Mouse (Mus musculus) heart, embryonic 11.5 days (tissue): ENCODE measurements around the gene Nudt4. TPM values are rescaled to one million over a fixed set of nuclear protein-coding genes. Genes with fewer than 3 reads are reported as not detected.

Source experiments
- ATAC-seq: fragments of 200-750 bp; cut with Nextera tagmentation; replicated peaks from 2 replicates; pipeline ENCODE4 v1.8.0; 2017; ENCODE audit warnings: moderate library complexity; ENCODE audit not compliant: insufficient number of reproducible peaks, low FRiP score, low TSS enrichment
- H3K27ac ChIP-seq: fragments of 300-500 bp; sonication (generic); 2 replicates; pipeline ENCODE4 v1.5.1; 2014; ENCODE audit warnings: mild to moderate bottlenecking, low read depth, low read length
- H3K27me3 ChIP-seq: fragments of 300-500 bp; sonication (generic); 2 replicates; pipeline ENCODE4 v1.6.1; 2014; ENCODE audit warnings: mild to moderate bottlenecking, low read length, mixed read lengths; ENCODE audit not compliant: control insufficient read depth, insufficient read depth
- H3K36me3 ChIP-seq: fragments of 300-500 bp; sonication (generic); 2 replicates; pipeline ENCODE4 v1.6.1; 2014; ENCODE audit warnings: mild to moderate bottlenecking, low read length, moderate library complexity, mixed read lengths; ENCODE audit not compliant: control insufficient read depth, insufficient read depth
- H3K4me1 ChIP-seq: fragments of 300-500 bp; sonication (generic); 2 replicates; pipeline ENCODE4 v1.6.1; 2014; ENCODE audit warnings: low read length; ENCODE audit not compliant: control insufficient read depth, insufficient read depth
- H3K4me2 ChIP-seq: fragments of 300-500 bp; sonication (generic); 2 replicates; pipeline ENCODE4 v1.6.1; 2014; ENCODE audit warnings: mild to moderate bottlenecking, moderate library complexity
- H3K4me3 ChIP-seq: fragments of 300-500 bp; sonication (generic); 2 replicates; pipeline ENCODE4 v1.5.1; 2014; ENCODE audit warnings: low read depth, low read length
- H3K9ac ChIP-seq: fragments of 300-500 bp; sonication (generic); 2 replicates; pipeline ENCODE4 v1.6.1; 2014; ENCODE audit warnings: mild to moderate bottlenecking, low read depth, low read length, moderate library complexity
- H3K9me3 ChIP-seq: fragments of 300-500 bp; sonication (generic); replicated peaks from 2 replicates; pipeline ENCODE4 v1.6.1; 2016; ENCODE audit warnings: low read length; ENCODE audit not compliant: control insufficient read depth
- WGBS: fragments of 180-500 bp; shearing (Covaris S2); extraction: QIAGEN DNeasy Blood & Tissue Kit; methylation state at CpG from one replicate; pipeline ENCODE4 v1.1.7; 2014; ENCODE audit not compliant: insufficient replicate concordance; 5-methylcytosine and 5-hydroxymethylcytosine counted together
- polyA plus RNA-seq: library from polyadenylated mRNA; unstranded; fragments of >200 nt; fragmentation: Nextera tagmentation; extraction: Ambion mirVana; gene quantifications from 2 replicates; pipeline ENCODE4 v1.2.1, GENCODE M21; 2014

The Nudt4 gene
- polyA plus RNA-seq, result 134 and 147 TPM in 2 replicates

DNA sequence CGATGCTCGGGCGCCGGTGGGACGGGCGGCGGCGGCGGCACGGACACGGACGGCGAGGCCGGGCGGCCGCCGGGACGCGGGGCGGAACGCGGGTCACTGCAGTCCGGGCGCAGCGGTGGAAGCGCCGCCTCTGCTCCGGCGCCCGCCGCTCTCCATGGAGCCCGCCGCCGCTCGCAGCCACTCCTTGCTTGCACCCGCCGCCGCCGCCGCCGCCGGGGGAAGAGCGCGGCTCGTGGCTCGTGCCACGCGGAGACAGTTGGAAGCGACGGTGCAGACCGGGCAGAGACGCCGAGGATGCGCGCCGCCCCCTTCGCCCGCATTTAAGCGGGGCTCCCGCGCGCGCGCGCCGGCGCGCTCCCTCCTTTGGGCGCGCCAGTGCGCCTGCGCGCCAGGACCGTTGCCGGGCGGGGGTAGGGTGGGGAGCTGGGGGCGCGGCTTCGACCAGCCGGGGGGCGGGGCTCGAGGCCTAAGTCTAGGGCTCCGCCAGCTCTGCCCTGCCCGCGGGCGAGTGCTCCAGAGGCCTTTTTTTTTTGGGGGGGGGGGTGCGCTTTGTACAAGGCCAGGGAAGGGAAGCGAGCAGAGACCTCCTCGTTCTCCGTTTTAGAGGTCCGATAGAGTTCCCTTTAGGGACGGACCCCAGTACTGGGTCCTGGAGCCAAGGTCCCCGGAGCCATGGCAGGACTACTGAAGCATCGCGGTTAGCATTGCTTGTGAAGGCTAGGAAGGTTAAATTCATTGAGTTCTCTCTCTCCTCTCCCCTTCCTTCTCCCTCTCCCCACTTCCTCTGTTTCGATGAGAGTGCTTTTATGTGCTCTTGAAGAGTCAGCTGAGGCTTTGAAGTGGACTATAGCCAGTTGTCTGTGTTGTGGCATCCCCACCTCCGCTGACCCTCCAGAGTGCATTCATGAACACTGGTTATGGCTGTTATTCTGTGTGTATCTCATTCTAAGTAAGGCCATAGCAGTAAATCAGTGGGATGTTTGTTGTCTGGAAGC, at the start of gene Nudt4:
Nudt4 (minus strand) TSS at position 296 of the 995 bp plus-strand sequence.
- H3K4me2 ChIP-seq, result peak within 1 kb of the TSS; percentile 85
- WGBS, result under 1% methylated on average over 72 of the region's 97 CpGs
- peak within 1 kb of the TSS; percentile 86 for H3K27ac ChIP-seq
- peak within 1 kb of the TSS; percentile 94 for H3K4me3 ChIP-seq
- no peaks in the 10 kb centered on the region for H3K9me3 ChIP-seq
- no peaks in the 10 kb centered on the region for H3K36me3 ChIP-seq
- peak; percentile 93 for ATAC-seq
- peak within 1 kb of the TSS; percentile 85 for H3K9ac ChIP-seq
- no peaks in the 10 kb centered on the region for H3K27me3 ChIP-seq
- H3K4me1 ChIP-seq, result peaks cover 20% of the 10 kb centered on the region

DNA sequence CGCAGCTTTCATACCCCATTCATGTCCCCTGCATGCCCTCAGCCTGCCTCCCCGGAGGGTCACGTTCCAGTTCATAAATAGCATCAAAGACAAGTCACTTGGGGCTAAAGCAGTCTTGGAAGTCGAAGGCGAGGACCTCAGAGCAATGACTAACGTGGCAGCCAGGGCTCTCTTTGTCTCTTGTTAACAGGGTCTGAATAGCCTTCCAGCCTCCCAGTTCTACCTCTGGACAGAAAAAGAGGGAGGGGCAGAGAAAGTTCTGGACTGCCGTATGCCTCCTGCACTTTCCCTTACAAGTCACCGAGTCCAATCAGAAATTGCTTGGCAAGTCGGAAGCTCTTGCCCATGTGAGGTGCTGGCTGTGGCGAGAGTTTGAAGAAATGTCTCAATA, 47.4 kb upstream of the Nudt4 start:
- peak overlapping the region; percentile 45 for H3K4me2 ChIP-seq
- no peaks in the 10 kb centered on the region for H3K9me3 ChIP-seq
- peak overlapping the region; percentile 29 for H3K27ac ChIP-seq
- no peaks in the 10 kb centered on the region for H3K36me3 ChIP-seq
- H3K9ac ChIP-seq, result no peak overlapping the region
- ATAC-seq, result no peak
- no peaks in the 10 kb centered on the region for H3K27me3 ChIP-seq
- H3K4me1 ChIP-seq, result peaks cover 13% of the 10 kb centered on the region
- whole genome bisulfite sequencing, result 44% methylated on average over 10 of the region's 10 CpGs
- no peak overlapping the region for H3K4me3 ChIP-seq

DNA sequence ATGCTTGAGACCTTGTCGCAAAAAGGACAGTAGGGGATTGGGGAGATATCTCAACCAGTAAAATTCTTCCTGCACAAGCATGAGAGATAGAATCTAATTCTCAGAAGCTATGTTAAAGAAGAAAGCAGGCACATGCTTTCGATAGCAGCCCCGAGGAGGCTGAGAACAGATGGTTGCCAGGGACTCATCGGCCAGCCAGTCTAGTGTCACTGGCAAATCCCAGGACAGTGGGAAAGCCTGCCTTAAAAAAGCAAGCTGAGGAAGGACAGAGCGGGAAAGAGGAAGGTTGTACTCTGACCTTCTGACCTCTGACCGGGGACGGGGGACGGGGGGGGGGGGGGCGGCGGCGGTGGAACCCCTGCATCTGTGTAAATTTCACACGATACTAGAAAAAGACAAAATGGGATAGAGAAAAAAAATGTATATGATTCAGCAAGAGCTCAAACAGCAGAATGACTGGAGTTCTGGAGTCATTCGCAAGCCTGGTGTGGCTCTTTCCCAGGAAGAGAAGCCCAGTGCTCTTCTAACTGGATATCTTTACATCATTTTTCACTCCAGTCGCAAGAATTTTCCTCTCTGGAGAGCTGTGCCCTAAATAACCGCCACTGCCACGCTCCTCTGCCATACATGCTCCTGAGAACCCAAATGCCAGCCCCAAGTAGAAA, 46.9 kb upstream of the Nudt4 start:
- Histone ChIP-seq H3K9me3 (no peaks in the 10 kb centered on the region), H3K36me3 (no peaks in the 10 kb centered on the region), H3K9ac (no peak overlapping the region), H3K4me1 (peaks cover 13% of the 10 kb centered on the region), H3K4me2 (peak overlapping the region; percentile 45), H3K4me3 (no peak overlapping the region), H3K27ac (peak overlapping the region; percentile 29), H3K27me3 (no peaks in the 10 kb centered on the region)
- WGBS, result 39% methylated on average over 16 of the region's 16 CpGs
- ATAC-seq, result no peak

DNA sequence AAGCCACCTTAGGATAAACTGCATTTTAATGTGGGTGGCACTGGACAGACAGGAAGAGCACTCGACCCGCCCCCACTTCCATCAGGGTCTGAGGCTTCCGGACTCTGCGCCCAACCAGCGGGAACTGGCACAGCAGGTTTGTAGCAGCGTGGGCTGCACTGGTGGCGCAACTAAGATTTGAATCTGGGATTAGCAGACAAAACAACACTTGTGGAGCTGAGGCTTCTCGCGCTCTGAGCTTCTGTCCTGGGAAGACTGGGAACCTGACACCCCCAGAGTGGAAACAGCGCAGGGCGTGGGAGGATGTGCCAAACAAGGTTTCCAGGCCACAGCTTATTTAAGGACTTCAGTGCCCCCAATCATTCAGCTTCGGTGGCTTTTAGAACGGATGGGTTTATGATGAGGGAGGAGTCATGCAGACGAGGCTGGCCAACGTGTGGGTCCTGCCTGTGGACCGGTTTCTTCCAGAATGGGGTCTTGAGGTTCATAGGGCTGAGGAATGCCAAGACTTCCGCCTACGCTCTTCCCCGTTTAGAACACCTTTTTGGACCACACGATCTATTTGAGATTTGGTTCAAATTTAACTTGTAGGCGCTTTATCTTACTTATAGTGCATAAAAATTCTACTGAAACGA, 41.1 kb upstream of the Nudt4 start:
- no peak overlapping the region for H3K4me3 ChIP-seq
- no peak overlapping the region for H3K27ac ChIP-seq
- H3K36me3 ChIP-seq, result no peaks in the 10 kb centered on the region
- peak overlapping the region; percentile 43; the same call in 1 of the 2 replicates for H3K9ac ChIP-seq
- H3K4me2 ChIP-seq, result peak overlapping the region; percentile 32; the same call in 1 of the 2 replicates
- H3K4me1 ChIP-seq, result peaks cover 6% of the 10 kb centered on the region
- no peaks in the 10 kb centered on the region for H3K27me3 ChIP-seq
- H3K9me3 ChIP-seq, result no peaks in the 10 kb centered on the region
- 55% methylated on average over 22 of the region's 22 CpGs for WGBS
- 0 out of 2 replicates have a peak, but pooled peaks have one; percentile 26 for ATAC-seq

DNA sequence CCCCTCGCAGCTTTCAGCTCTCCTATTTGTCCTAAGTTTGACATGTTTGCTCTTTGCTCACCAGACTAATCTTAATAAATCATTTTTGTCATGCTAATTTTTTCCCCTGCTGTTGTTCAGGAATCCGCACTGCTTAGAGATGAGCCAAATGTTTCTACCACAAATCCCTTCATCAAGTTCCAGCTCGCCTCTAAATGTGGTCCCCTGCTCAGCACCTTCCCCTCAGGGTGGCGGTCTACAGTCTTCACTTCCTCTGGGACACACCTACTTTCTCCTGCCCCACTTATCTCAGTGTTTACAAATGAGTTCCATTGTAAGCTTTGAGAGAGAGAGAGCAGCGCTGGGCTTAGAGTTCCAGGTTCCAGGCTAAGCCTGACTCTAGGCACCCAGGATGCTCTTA, 36.6 kb upstream of the Nudt4 start:
- Histone ChIP-seq H3K4me3 (no peak overlapping the region), H3K4me2 (no peak overlapping the region), H3K27ac (no peak overlapping the region), H3K4me1 (peaks cover 13% of the 10 kb centered on the region), H3K9ac (no peak overlapping the region), H3K27me3 (no peaks in the 10 kb centered on the region), H3K9me3 (no peaks in the 10 kb centered on the region), H3K36me3 (no peaks in the 10 kb centered on the region)
- ATAC-seq, result no peak
- 46% methylated on average over 5 of the region's 5 CpGs for WGBS

DNA sequence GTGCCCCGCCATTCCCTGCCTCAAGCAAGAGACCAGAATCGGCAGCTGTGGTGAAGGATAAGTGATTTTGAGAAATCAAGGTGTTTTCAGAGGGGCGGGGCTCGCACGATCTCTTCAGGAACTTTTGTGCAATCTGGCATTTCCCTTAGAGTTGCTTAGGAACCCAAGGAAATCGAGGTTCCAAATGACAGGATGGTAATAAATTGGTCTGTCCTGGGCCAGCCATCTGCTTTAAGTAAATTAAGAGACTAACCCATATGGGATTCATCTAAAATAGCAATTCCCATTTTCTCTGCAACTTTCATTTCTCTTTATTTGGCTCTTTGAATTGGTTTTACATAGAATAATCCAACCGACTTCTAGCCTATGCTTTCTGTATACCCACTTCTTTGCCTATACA, 35.8 kb upstream of the Nudt4 start:
- WGBS, result 84% methylated on average over 7 of the region's 7 CpGs
- no peak overlapping the region for H3K4me2 ChIP-seq
- H3K4me1 ChIP-seq, result peaks cover 9% of the 10 kb centered on the region
- no peak overlapping the region for H3K4me3 ChIP-seq
- no peak overlapping the region for H3K27ac ChIP-seq
- H3K36me3 ChIP-seq, result no peaks in the 10 kb centered on the region
- no peaks in the 10 kb centered on the region for H3K27me3 ChIP-seq
- no peak for ATAC-seq
- no peaks in the 10 kb centered on the region for H3K9me3 ChIP-seq
- no peak overlapping the region for H3K9ac ChIP-seq

DNA sequence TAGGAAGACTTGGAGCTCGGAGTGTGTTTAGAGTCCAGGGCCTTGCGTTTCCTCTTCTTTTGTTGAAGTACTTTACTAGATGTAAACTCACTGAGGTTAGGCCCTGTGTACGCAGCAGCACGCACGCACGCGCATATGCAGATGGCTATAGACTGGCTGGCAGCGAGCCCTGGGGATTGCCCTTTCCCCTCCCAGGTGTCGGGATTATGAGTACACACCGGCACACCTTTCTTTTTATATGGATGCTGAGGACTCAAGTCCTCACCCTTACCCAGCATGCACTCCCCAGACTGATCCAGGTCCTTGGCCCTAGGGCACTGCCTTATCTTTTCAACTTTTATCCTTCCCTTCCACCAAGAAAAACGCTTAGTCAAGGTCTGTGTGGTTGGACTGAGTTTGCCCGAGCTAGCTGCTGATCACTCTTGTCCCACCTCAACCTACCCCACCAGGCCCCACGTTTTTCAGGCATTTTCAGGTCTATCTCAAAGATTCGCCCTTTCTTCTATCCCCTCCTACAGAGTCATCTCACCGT, 34.2 kb upstream of the Nudt4 start:
- H3K4me2 ChIP-seq, result no peak overlapping the region
- no peak; the same call in 1 of the 2 replicates for ATAC-seq
- WGBS, result 81% methylated on average over 15 of the region's 15 CpGs

More for the DNA sequence above, 34.2 kb upstream of the Nudt4 start:
- H3K4me3 ChIP-seq, result no peak overlapping the region
- no peaks in the 10 kb centered on the region for H3K27me3 ChIP-seq
- H3K4me1 ChIP-seq, result peaks cover 9% of the 10 kb centered on the region
- no peaks in the 10 kb centered on the region for H3K9me3 ChIP-seq
- H3K36me3 ChIP-seq, result no peaks in the 10 kb centered on the region
- H3K9ac ChIP-seq, result no peak overlapping the region
- no peak overlapping the region for H3K27ac ChIP-seq
